Mouse (Mus musculus) E14TG2a.4 (cell line): ENCODE measurements around the gene Meioc.

Experiments used
- CTCF ChIP-seq: conservative IDR thresholded peaks from 2 replicates; pipeline ENCODE4 v1.5.1; 2014; ENCODE audit warnings: low read length
- POU5F1 ChIP-seq: IDR thresholded peaks from 2 replicates; pipeline ENCODE4 v1.6.1; 2014; ENCODE audit warnings: low read length, borderline replicate concordance

GRCm38 (mm10) chr11:102731366-102731765 lies 67.8 kb downstream of the Meioc start:
- TF ChIP-seq CTCF (no peak), POU5F1 (no peak)
